12 mouse cellular contexts compared by ENCODE assay signal in the genomic region with DNA sequence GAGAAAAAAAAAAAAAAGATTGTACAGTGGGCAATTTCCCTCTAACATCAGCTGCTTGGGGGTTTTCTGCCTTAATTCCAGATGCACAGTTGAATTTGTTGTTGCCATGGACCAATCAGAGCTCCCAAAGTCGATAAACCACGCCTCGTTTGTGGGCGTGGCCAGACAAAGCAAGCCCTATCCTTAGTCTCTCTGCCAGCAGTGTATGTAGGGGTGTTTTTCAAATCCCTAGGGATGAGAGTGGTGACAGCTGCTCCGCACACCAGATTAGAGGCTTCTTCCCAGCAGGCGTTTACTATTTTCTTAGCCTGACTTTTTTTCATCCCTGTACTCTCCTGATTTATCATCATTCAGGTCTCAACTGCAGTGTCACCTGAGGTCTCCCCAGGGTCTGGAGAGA. TPM values are rescaled to one million over a fixed set of nuclear protein-coding genes. Genes with fewer than 3 reads are reported as not detected.
DNase-seq lines count a peak whose midpoint lies in the region; ATAC-seq lines count a peak whose summit lies in the region.
"Had no signal": no experiment of that assay in that cellular context is flagged by ENCODE, and none has a peak within 500 bp of the region (broad histone marks: within the 10 kb centered on the region; RNA-seq: fewer than 3 reads in every experiment).

No protein-coding gene starts in this region.

- H3K4me3 ChIP-seq in heart, embryonic 14.5 days (ENCODE audit: control insufficient read depth in 1 of 2, insufficient read depth in 1 of 2, low read depth in 1 of 2, low read length in 2 of 2), result no peak overlapping the region
- no peak overlapping the region for H3K4me3 ChIP-seq in heart, embryonic 10.5 days
- H3K4me3 ChIP-seq in neural tube, embryonic 11.5 days (ENCODE audit: low read depth, low read length), result no peak overlapping the region
- H3K4me3 ChIP-seq in hindbrain, embryonic 11.5 days (ENCODE audit: low read depth, low read length), result no peak overlapping the region

- H3K27ac ChIP-seq in heart, embryonic 14.5 days (replicated peaks in 1 of 2; ENCODE audit: control insufficient read depth in 1 of 2, insufficient read depth in 1 of 2, low read depth in 2 of 2, low read length in 2 of 2), result no peak overlapping the region
- no peak overlapping the region for H3K27ac ChIP-seq in heart, embryonic 10.5 days
- H3K27ac ChIP-seq in neural tube, embryonic 11.5 days (ENCODE audit: low read depth, low read length), result no peak overlapping the region
- H3K27ac ChIP-seq in hindbrain, embryonic 11.5 days (ENCODE audit: low read depth, low read length), result no peak overlapping the region
- H3K27ac ChIP-seq: macrophage had no signal

- no peaks in the 10 kb centered on the region for H3K36me3 ChIP-seq in heart, embryonic 14.5 days (ENCODE audit: control insufficient read depth, insufficient read depth, low read length)
- 0 out of 2 replicates have a peak, but pooled peaks cover 4% of the 10 kb centered on the region for H3K36me3 ChIP-seq in heart, embryonic 10.5 days
- no peaks in the 10 kb centered on the region for H3K36me3 ChIP-seq in neural tube, embryonic 11.5 days (ENCODE audit: control insufficient read depth, insufficient read depth, low read length)
- H3K36me3 ChIP-seq in hindbrain, embryonic 11.5 days (ENCODE audit: control insufficient read depth, insufficient read depth, low read length), result no peaks in the 10 kb centered on the region

- no peak for DNase-seq in heart, embryonic 10.5 days (ENCODE audit: low spot score)
- peak; percentile 53 for DNase-seq in neural tube, embryonic 11.5 days (ENCODE audit: low spot score)
- no peak for DNase-seq in neural tube, embryonic 10.5 days (ENCODE audit: extremely low spot score, low spot score)
- DNase-seq in hindbrain, embryonic 11.5 days (ENCODE audit: low spot score), result peak; percentile 67
- DNase-seq in retina, embryonic 14.5 days (ENCODE audit: low spot score), result peak; percentile 63
- DNase-seq in left cerebral cortex, adult 18-20 months (ENCODE audit: low spot score in 2 of 2), result no peak
- no peak for DNase-seq in gastrocnemius, postnatal 10 days
- DNase-seq: layer of hippocampus, postnatal 36 days; right cerebral cortex, adult 18-20 months; thymus, adult 18-20 months had no signal

- no peaks in the 10 kb centered on the region for H3K27me3 ChIP-seq in heart, embryonic 14.5 days (ENCODE audit: control insufficient read depth, insufficient read depth, low read length)
- no peaks in the 10 kb centered on the region for H3K27me3 ChIP-seq in heart, embryonic 10.5 days (ENCODE audit: insufficient read depth, poor library complexity, severe bottlenecking)
- H3K27me3 ChIP-seq in neural tube, embryonic 11.5 days (ENCODE audit: control insufficient read depth, insufficient read depth, low read length), result no peaks in the 10 kb centered on the region
- no peaks in the 10 kb centered on the region for H3K27me3 ChIP-seq in hindbrain, embryonic 11.5 days (ENCODE audit: control insufficient read depth, insufficient read depth, low read length)

- peaks cover 9 to 11% of the 10 kb centered on the region in 2 experiments; a peak in 2 of 4 replicates for H3K4me1 ChIP-seq in heart, embryonic 14.5 days (ENCODE audit: control insufficient read depth in 2 of 2, insufficient read depth in 2 of 2, low read length in 2 of 2)
- H3K4me1 ChIP-seq in heart, embryonic 10.5 days, result peaks cover 13% of the 10 kb centered on the region
- H3K4me1 ChIP-seq in neural tube, embryonic 11.5 days (ENCODE audit: control insufficient read depth, insufficient read depth, low read length), result no peaks in the 10 kb centered on the region
- H3K4me1 ChIP-seq in hindbrain, embryonic 11.5 days (replicated peaks; ENCODE audit: control insufficient read depth, insufficient read depth, low read length), result no peaks in the 10 kb centered on the region

- H3K9ac ChIP-seq in heart, embryonic 14.5 days (ENCODE audit: low read length), result no peak overlapping the region
- H3K9ac ChIP-seq in neural tube, embryonic 11.5 days (ENCODE audit: low read length), result no peak overlapping the region
- no peak overlapping the region for H3K9ac ChIP-seq in hindbrain, embryonic 11.5 days (ENCODE audit: low read depth, low read length)

- WGBS in heart, embryonic 14.5 days, result 21% methylated on average over 6 of the region's 6 CpGs
- WGBS in heart, embryonic 10.5 days, result 24% methylated on average over 6 of the region's 6 CpGs
- 48% methylated on average over 6 of the region's 6 CpGs for WGBS in neural tube, embryonic 11.5 days
- WGBS in hindbrain, embryonic 11.5 days, result 50% methylated on average over 6 of the region's 6 CpGs

- H3K9me3 ChIP-seq in heart, embryonic 14.5 days (ENCODE audit: control insufficient read depth, low read length), result peaks cover 6% of the 10 kb centered on the region; the same call in 1 of the 2 replicates
- H3K9me3 ChIP-seq in heart, embryonic 10.5 days, result no peaks in the 10 kb centered on the region
- no peaks in the 10 kb centered on the region for H3K9me3 ChIP-seq in neural tube, embryonic 11.5 days (ENCODE audit: control insufficient read depth, low read length)
- H3K9me3 ChIP-seq in hindbrain, embryonic 11.5 days (ENCODE audit: control insufficient read depth, low read length), result peaks cover 3% of the 10 kb centered on the region; the same call in 1 of the 2 replicates

- H3K4me2 ChIP-seq in heart, embryonic 14.5 days (ENCODE audit: low read length), result no peak overlapping the region
- no peak overlapping the region for H3K4me2 ChIP-seq in neural tube, embryonic 11.5 days (ENCODE audit: low read depth)
- H3K4me2 ChIP-seq in hindbrain, embryonic 11.5 days (replicated peaks; ENCODE audit: low read depth, low read length), result no peak overlapping the region

- ATAC-seq in heart, embryonic 14.5 days (ENCODE audit: insufficient number of reproducible peaks, insufficient read depth, low FRiP score, low read depth), result peak; percentile 27; the same call in 1 of the 2 replicates
- no peak for ATAC-seq in neural tube, embryonic 11.5 days (ENCODE audit: insufficient read depth, low FRiP score, low TSS enrichment)
- peak; percentile 63; the same call in 1 of the 2 replicates for ATAC-seq in hindbrain, embryonic 11.5 days (ENCODE audit: low FRiP score)

RNA-seq across cellular contexts. Expression of a gene that starts 7.6 kb away (rescaled TPM):
- 71.7 and 75.0 TPM in 2 replicates for polyA plus RNA-seq in heart, embryonic 14.5 days (2014; fragmentation: Nextera tagmentation; extraction: Ambion mirVana)
- 69.5 and 91.2 TPM in 2 replicates for polyA plus RNA-seq in heart, embryonic 10.5 days (2016; fragmentation: Nextera tagmentation; extraction: Ambion mirVana)
- 37.4 and 37.6 TPM in 2 replicates for polyA plus RNA-seq in neural tube, embryonic 11.5 days (2014; fragmentation: Nextera tagmentation; extraction: Ambion mirVana)
- polyA plus RNA-seq in hindbrain, embryonic 11.5 days (2014; fragmentation: Nextera tagmentation; extraction: Ambion mirVana), result 27.0 and 27.5 TPM in 2 replicates
- total RNA-seq in left cerebral cortex, adult 18-20 months (2021), result 1 to 10 TPM; 6.0 to 6.5 TPM
- 100 to 1,000 TPM; 182 to 198 TPM for total RNA-seq in gastrocnemius, postnatal 10 days (2021)

RNA-seq across cellular contexts. Expression of a gene that starts 33.5 kb away (rescaled TPM):
- 148 and 151 TPM in 2 replicates for polyA plus RNA-seq in heart, embryonic 14.5 days (2014; fragmentation: Nextera tagmentation; extraction: Ambion mirVana)
- polyA plus RNA-seq in heart, embryonic 10.5 days (2016; fragmentation: Nextera tagmentation; extraction: Ambion mirVana), result 66.3 and 87.5 TPM in 2 replicates
- polyA plus RNA-seq in neural tube, embryonic 11.5 days (2014; fragmentation: Nextera tagmentation; extraction: Ambion mirVana), result 57.7 and 57.8 TPM in 2 replicates
- polyA plus RNA-seq in hindbrain, embryonic 11.5 days (2014; fragmentation: Nextera tagmentation; extraction: Ambion mirVana), result 66.5 and 67.4 TPM in 2 replicates
- total RNA-seq in left cerebral cortex, adult 18-20 months (2021), result 100 to 1,000 TPM; 137 to 148 TPM
- total RNA-seq in gastrocnemius, postnatal 10 days (2021), result 10 to 100 TPM; 44.4 to 56.3 TPM

RNA-seq across cellular contexts. Expression of a gene that starts 43.3 kb away (rescaled TPM):
- polyA plus RNA-seq in heart, embryonic 14.5 days (2014; fragmentation: Nextera tagmentation; extraction: Ambion mirVana), result 8.1 and 8.2 TPM in 2 replicates
- polyA plus RNA-seq in heart, embryonic 10.5 days (2016; fragmentation: Nextera tagmentation; extraction: Ambion mirVana), result 2.8 and 9.7 TPM in 2 replicates
- polyA plus RNA-seq in neural tube, embryonic 11.5 days (2014; fragmentation: Nextera tagmentation; extraction: Ambion mirVana), result 0.31 and 0.42 TPM in 2 replicates
- polyA plus RNA-seq in hindbrain, embryonic 11.5 days (2014; fragmentation: Nextera tagmentation; extraction: Ambion mirVana), result 0.09 and 0.29 TPM in 2 replicates
- total RNA-seq in left cerebral cortex, adult 18-20 months (2021), result 10 to 100 TPM; 51.9 to 53.4 TPM
- total RNA-seq in gastrocnemius, postnatal 10 days (2021), result 1 to 10 TPM; 1.8 to 2.2 TPM

RNA-seq across cellular contexts. Expression of a gene that starts 59.9 kb away (rescaled TPM):
- 0.20 and 0.34 TPM in 2 replicates for polyA plus RNA-seq in heart, embryonic 14.5 days (2014; fragmentation: Nextera tagmentation; extraction: Ambion mirVana)
- polyA plus RNA-seq in heart, embryonic 10.5 days (2016; fragmentation: Nextera tagmentation; extraction: Ambion mirVana), result 0.21 and 0.70 TPM in 2 replicates
- polyA plus RNA-seq in neural tube, embryonic 11.5 days (2014; fragmentation: Nextera tagmentation; extraction: Ambion mirVana), result 1.7 and 2.2 TPM in 2 replicates
- polyA plus RNA-seq in hindbrain, embryonic 11.5 days (2014; fragmentation: Nextera tagmentation; extraction: Ambion mirVana), result 0.60 and 0.86 TPM in 2 replicates
- total RNA-seq in left cerebral cortex, adult 18-20 months (2021), result 1 to 10 TPM; 2.7 to 3.4 TPM
- under 1 TPM in 1 of 2 experiments, not detected in 1; 0.09 TPM for total RNA-seq in gastrocnemius, postnatal 10 days (2021)
- polyA plus RNA-seq: macrophage had no signal

Comparison
In these comparisons a context has a peak if more than half of its experiments do, and no peak if none do; other contexts are left out.
1. DNase-seq: peak in neural tube, embryonic 11.5 days (single experiment), hindbrain, embryonic 11.5 days (single experiment) and retina, embryonic 14.5 days (single experiment); none in heart, embryonic 10.5 days (single experiment), neural tube, embryonic 10.5 days (single experiment), left cerebral cortex, adult 18-20 months (0 of 2) and gastrocnemius, postnatal 10 days (single experiment).